Mouse (Mus musculus) frontal cortex, postnatal 25 days (tissue): ENCODE results near the gene Gm45337.
"Not testable (repeated sequence)": the region's sequence is repeated elsewhere in the genome, so short reads cannot be mapped to it uniquely, and the experiment has no call there.

Experiments used
- DNase-seq, 2 experiments: peaks; one replicate each; pipeline ENCODE4 v3.0.0; 2022; ENCODE audit warnings: low spot score in 2 of 2

Gene Gm45337

DNA sequence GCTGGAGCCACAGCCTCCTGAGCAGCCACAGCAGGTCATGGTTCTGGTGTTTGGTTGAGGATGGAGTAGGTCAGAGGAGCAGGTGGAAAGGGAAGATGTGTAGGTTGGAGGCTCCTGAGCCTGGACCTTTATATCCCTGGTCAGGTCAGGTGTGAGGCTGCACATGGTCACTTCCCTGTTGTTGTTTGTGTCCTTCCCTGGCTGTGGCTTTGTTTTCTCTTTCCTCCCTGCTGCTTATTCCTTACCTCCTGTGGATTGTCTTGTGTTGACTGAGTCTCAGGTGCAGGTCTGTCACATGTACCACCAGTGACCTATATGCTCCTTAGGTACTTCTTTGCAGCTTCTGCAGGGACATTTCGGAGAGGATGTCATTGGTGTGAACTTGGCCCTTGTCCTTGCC is at the start of gene Gm45337:
Gene Gm45337 (minus strand): TSS at position 101 of the 400 bp plus-strand sequence.
- DNase-seq: no peak

DNA sequence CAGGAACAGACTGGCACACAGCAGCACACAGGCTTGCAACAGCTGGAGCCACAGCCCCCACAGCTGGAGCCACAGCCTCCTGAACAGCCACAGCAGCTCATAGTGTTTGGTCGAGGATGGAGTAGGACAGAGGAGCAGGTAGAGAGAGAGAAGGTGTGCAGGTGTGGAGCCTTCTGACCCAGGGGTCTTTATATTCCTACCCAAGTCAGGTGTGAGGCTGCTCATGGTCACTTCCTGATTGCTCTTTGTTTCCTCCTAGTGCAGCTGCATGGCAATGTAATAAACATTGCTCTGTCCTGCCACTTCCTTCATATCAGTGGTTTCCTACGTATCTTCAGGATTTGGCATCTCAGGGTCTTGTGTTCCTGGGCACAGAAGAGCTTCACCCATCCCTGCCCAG is 45.9 kb upstream of the Gm45337 start, which contains the start of gene Gm10153:
Gene Gm10153 (minus strand): TSS at position 101 of the 400 bp plus-strand sequence.
- no peak for DNase-seq

DNA sequence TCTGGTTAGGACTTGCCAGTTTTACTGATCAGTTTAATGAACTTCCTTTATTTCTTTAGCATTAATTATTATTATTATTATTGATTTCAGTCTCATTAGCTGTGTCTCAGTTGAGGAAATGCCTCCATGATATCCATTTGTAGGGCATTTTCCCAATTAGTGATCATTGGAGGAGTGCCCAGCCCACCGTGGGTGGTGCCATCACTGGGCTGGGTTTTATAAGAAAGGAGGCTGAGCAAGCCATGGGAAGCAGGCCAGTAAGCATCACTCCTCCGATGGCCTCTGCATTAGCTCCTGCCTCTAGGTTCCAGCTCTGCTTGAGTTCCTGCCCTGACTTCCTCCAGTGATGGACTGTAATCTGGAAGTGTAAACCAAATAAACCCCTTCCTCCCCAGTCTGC is 43.7 kb upstream of the Gm45337 start:
- no peak for DNase-seq

DNA sequence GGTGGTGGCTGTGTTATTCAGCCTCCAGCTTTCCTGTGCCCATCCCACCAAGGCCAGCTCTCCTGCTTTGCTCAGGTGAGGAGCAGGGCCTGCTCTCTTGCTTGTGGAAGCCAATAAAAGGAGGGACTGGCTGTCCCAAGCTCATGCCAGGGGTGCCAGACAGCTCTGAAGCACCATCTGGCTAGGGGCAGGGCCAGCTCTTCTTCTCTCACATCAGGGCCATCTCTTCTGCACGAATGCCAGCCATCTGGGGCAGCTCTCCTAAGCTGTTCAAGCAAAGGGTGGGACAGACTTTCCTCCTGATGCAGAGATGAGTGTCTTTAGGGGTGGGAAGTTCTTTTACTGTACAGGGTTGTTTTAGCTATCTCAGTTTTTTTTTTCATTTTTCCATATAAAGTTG is 36.6 kb upstream of the Gm45337 start:
- no peak for DNase-seq

DNA sequence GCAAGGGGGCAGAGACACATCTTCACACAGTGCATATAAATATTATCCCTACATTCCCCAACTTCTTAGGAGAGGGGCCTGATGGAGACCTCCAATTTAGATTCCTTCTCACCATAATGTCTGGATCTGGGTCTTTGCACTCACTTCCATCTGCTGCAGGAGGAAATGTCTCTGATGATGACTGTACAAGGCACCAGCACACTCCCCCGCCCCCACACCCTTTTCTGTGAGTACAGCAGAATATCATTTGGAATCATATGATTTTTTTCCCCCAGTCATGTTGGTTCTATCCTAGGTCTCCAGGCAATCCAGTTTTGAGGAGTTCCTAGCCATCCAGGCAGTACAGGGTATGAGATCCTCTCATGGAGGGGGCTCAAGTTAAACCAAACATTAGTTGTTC is 34.3 kb upstream of the Gm45337 start:
- no peak for DNase-seq

DNA sequence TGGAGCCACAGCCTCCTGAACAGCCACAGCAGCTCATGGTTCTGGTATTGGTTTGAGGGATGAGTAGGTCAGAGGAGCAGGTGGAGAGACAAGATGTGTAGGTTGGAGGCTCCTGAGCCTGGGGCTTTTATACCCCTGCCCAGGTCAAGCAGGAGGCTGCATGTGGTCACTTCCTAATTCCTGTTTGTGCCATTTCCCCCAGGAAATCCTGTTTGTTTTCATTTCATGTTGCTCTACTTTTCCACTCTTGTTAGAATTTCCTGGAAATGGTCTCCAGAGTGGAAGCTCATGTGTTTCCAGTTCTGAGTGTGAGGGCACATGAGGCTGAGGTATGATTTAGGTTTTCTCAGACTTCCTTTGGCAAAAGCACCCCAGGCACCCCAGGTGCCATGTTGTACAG is 31.5 kb upstream of the Gm45337 start, which contains the start of gene Krtap5-2:
Gene Krtap5-2 (minus strand): TSS at position 101 of the 400 bp plus-strand sequence.
- DNase-seq: not testable (repeated sequence)

DNA sequence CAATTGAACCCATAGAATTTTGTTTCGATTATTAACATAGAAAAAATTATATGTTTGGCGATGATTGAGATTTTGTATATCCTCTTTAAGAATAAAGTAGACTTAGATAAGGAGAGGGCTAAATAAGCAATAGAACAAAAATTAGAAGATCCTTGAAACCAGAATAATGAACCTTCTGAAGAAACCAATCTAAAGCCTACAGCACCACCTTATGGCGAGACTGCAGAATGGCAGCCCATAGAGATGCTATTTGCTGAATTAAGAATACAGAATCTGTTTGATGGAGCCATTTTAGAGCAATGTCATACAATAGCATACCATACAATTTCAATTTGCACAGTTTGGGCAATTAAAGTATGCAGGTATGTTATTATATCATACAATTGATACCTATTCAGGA is 25.4 kb upstream of the Gm45337 start:
- no peak for DNase-seq

DNA sequence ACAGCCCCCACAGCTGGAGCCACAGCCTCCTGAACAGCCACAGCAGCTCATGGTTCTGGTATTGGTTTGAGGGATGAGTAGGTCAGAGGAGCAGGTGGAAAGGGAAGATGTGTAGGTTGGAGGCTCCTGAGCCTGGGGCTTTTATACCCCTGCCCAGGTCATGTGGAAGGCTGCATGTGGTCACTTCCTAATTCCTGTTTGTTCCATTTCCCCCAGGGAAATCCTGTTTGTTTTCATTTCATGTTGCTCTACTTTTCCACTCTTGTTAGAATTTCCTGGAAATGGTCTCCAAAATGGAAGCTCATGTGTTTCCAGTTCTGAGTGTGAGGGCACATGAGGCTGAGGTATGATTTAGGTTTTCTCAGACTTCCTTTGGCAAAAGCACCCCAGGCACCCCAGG is 21.2 kb upstream of the Gm45337 start, which contains the start of gene Gm4553:
Gene Gm4553 (minus strand): TSS at position 101 of the 400 bp plus-strand sequence.
- not testable (repeated sequence) for DNase-seq

DNA sequence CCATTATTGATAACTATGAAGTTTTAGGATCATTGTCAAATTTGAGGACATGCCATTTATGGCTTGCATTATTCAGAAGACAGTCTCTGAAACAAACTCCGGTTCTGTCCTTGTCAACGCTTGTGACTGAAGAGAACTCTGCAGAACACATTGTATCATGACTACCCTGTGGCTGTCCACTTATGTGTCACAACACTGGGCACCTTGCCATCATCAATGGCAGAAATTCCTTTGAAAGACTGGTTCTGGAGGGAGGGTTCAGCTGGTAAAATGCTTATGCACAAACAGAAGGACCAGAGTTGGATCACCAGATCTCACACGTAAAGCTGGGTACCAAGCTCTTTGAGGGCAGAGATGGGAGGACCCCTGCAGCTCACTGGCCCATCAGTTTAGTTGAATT is 15.0 kb upstream of the Gm45337 start:
- no peak for DNase-seq

DNA sequence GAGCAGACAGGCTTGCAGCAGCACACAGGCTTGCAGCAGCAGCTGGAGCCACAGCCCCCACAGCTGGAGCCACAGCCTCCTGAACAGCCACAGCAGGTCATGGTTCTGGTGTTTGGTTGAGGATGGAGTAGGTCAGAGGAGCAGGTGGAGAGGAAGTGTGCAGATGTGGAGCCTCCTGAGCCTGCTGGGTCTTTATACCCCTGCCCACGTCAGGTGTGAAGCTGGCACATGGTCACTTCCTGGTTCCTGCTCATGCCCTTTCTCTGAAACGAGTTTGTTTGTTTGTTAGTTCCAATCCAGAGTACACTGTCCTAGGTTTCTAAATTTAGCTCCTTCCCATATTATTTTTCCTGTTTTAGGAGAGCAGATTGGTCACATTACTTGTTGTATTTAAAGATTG is 12.6 kb upstream of the Gm45337 start, which contains the start of gene Gm29735:
Gene Gm29735 (minus strand): TSS at position 101 of the 400 bp plus-strand sequence.
- not testable (repeated sequence) for DNase-seq

DNA sequence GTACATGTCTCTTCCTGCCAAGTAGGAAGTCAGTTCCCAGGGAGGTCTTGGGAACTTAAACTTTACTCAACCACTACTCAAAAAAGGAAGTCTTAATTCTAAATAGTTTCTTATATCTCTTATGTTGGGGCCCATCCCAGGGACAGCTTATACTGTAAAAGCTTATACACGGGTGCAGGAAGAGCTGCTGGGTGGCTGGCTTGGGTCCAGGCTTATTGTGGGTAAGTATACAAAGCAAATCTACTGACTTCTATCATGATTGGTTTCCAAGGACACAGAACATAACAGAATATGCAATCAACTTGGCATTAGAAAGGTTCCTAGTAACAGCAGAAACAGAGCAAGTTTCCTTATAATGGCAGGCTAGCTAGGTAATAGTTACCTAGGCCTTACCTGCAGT is 10.9 kb upstream of the Gm45337 start:
- no peak for DNase-seq

DNA sequence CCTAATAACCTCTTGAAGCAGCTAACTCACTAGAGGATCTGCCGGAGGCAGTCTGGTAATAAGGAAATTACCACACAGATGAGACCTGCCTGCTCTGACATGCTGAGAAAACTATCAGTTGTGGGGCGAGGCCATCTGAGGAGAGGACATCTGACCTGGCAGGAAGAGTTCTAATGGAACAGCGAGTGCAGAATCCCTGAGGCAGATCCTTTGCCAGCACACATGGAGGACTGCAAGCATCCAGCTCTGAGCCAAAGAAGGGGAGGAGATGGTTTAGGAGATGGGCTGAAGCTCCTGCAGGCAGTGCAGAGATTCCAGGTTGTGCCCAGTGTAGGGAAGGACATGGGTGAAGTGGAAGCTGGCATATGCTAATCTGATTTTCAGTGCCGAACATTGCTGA is 7.8 kb upstream of the Gm45337 start:
- DNase-seq: no peak

DNA sequence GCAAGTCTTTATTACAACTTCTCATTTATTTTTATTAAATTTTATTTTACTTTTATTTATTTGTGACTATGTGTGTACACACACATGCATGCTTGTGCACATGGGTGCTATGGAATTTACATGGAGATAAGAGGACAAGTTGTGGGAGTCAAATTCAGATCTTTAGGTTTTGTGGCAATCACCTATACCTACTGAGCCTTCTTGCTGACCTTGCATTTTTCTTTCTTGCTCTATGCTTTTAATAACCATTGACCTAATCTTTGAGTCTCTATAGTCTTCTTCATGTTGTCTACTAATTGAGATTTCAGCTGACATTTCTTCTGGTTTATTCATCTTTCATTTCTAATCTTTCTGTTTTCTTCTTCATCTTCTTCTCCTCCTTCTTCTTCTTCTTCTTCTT is 4.2 kb upstream of the Gm45337 start:
- DNase-seq: no peak

DNA sequence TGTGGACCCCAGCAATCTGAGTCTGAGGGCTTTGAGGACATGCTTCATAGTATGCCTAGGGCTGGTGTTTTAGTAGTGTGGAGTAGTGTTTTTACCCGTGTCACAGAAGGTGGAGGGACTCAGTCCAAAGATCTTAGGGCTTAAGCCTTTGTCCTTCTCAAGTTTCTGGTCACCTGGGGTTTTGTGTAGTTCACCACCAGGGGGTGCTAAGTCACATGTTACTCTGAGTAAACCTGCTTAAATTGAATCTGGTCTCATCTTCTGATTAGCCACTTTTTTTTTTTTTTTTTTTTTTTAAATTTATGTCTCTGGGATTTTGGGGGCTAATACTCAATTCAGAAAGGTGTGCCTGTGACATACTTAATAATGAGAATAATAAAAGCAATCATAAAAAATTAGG is 1.6 kb upstream of the Gm45337 start:
- DNase-seq: peak in 1 of 2 experiments; percentile 20

DNA sequence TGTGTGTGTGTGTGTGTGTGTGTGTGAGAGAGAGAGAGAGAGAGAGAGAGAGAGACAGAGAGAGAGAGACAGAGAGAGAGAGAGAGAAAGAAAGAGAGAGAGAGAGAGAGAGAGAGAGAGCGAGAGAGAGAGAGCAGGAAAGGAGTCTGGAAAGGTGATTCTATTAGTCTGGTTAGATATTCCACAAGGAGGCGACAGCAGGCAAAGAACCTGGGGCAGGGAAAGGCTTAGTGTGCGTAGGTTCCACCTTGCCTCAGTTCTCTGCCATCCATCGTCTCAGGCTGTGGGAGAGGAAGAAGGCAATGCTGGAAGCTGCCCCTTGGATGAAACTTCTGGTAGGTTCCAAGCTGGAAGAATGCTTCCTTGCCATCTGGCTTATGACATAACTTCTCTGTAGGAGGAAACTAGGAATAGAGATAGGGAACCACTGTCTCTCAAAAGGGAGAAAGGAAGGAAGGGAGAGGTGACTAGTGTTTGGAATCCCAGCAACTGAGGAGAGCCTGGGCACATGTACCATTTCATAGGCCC is 1.1 kb upstream of the Gm45337 start:
- no peak for DNase-seq

DNA sequence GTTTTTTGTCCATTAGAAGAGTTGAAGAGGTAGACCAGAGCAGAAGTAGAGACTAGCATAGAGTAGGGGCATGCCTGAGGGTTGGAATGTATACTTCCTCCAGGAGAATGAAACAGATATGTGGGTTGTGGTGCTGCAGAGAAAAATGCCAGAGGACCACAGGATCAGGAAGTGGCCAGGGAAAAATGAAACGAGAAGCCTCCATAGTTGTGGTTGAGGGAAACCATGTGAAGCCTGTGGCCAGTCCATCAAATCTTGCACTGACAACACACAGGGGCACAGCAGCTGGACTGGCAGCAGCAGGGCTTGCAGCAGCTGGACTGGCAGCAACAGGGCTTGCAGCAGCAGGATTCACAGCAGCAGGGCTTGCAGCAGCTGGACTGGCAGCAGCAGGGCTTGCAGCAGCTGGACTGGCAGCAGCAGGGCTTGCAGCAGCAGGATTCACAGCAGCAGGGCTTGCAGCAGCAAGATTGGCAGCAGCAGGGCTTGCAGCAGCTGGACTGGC is 849 bp downstream of the Gm45337 start:
- not testable (repeated sequence) for DNase-seq

DNA sequence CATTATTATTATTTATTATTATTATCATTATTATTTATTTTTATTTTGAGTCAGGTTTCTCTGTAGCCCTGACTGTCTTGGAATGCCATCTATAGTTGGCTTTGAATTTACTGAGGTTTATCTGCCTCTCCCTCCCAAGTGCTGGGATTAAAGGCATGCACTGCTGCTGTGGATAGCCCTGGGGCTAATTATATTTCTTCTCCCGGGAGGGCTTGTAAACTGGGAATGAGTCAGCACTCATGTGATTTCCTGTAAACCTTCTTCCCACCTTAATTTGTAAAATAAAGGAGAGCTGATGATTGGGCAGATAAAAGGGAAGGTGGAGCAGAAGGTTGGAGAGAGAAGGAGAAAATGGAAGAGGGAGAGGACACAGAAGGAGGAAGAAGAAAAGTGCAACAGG is 3.7 kb downstream of the Gm45337 start:
- no peak for DNase-seq

DNA sequence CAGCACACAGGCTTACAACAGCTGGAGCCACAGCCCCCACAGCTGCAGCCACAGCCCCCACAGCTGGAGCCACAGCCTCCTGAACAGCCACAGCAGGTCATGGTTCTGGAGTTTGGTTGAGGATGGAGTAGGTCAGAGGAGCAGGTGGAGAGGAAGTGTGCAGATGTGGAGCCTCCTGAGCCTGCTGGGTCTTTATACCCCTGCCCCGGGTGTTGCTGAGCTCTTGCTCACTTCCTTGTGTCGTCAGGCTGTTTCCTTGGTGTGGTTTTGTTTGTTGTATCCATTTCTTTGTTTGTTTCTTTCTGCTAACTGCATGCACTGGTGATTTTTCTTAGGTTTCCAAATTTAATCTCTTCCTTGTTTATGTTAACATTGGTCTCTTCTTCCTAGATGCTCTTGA is 8.5 kb downstream of the Gm45337 start, which contains the start of gene Gm39115:
Gene Gm39115 (minus strand): TSS at position 101 of the 400 bp plus-strand sequence.
- not testable (repeated sequence) for DNase-seq

DNA sequence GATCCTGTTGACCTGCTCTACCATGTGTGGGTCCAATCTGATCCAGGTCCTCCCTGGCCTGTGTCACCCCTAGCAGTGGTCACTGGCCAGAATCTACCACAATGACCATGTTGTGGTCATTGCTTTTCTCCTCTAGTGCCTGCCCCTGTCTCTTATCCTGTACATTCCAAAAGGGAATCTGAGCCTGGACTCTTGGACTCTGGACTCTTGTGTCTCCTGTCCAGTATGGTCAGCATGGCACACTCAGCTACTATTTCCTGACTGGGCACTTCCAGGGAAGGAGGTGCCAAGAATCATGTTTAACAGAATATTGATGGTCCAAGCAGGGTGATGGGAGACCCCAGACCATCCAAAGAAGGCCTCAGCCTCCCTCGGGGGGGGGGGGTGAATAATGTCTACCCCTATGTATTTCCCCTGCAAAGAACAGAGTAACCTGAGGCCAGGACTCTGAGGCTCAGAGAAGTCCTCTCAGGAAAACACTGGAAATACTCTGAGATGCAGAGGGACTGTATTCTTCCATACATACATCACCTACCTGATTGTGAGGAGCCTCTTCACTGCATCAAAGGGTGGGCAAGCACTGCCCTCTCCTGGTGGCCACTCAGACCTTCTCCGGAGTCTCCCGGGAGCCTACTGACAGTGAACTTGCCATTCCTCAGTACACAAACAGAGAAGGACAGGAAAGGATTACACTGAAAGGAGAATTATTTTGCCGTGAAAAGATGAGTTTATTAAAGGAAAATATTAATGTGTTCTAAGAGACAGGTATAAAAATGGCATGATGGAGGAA is 10.0 kb downstream of the Gm45337 start:
- DNase-seq: no peak

DNA sequence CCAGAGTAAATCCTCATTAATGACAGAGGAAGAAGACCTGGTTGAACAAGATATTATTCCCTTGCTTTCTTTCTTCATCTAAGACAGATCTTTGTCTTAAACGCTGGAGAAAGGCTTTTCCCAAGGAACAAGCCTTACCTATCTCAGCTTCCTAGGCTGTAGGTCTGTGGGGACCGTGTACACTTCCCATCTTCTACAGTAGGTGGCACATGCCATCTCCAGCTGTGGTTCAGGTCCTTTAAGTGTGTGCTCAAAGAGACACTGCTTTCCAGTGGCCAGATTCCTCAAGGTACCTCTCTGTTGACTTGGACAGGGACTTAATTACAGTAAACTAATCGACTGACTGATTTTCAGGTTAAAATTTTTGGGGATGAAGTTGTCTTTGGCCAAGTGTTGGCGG is 15.6 kb downstream of the Gm45337 start:
- DNase-seq: no peak

DNA sequence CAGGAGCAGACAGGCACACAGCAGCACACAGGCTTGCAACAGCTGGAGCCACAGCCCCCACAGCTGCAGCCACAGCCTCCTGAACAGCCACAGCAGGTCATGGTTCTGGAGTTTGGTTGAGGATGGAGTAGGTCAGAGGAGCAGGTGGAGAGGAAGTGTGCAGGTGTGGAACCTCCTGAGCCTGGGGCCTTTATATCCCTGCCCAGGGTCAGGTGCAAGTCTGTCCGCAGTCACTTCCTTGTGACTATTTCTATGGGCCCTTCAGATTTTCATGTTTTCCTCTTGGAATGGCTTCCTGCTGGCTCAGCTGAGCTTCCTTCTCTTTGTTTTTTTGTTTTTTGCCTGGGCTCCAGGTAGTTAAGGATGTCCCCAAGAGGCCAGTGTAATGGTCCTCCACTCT is 23.8 kb downstream of the Gm45337 start, which contains the start of gene Gm45618:
Gene Gm45618 (minus strand): TSS at position 101 of the 400 bp plus-strand sequence.
- DNase-seq: not testable (repeated sequence)

DNA sequence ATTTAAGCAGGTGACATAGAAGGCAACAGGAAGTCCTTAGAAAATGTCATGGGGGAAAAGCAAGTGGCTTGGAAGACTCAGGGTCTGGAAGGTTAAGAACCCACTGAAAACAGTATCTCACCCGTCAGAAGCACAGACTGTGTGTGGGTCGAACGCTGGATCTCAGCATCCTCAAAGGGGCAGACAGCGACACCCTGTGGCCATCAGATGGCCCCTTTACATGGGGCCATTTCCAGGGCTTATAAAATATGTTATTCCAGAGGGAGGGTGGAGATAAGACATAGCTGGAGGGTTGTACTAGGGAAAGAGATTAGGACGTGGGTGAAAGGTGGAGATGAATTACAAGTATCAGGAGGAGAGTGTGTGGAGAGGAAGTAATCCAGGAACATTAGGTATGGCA is 24.8 kb downstream of the Gm45337 start:
- DNase-seq: no peak

DNA sequence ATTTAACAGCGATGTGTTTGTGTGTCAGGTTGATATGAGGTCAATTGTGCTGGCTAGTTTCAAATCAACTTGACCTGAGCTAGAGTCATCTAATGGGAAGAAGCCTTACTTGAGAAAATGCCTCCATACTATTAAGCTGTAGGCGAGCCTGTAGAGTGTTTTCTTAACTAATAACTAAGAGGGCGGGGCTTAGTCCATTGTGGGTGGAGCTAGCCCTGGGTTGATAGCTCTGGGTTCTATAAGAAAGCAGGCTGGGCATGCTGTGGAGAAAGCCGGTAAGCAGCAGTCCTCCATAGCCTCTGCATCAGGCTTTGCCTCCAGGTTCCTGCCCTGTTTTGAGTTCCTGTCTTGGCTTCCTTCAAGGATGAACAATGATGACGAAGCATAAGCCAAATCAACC is 39.7 kb downstream of the Gm45337 start:
- no peak for DNase-seq
